Mouse (Mus musculus): ENCODE results near the gene Spata32.

Spata32 gene

GRCm38 (mm10) chr11:103201664-103202063, 16.6 kb downstream of the Spata32 start:
- DNase-seq, result peak; percentile 71

GRCm38 (mm10) chr11:103198911-103199803, 19.1 kb downstream of the Spata32 start:
- peak; percentile 84 for DNase-seq

GRCm38 (mm10) chr11:103198339-103198738, 19.9 kb downstream of the Spata32 start:
- DNase-seq, result no peak

- no peak for DNase-seq
These were observed 20.9 kb downstream of the Spata32 start for GRCm38 (mm10) chr11:103197340-103197739.

GRCm38 (mm10) chr11:103195656-103196055, 22.6 kb downstream of the Spata32 start:
- DNase-seq, result no peak

- DNase-seq, result no peak
These were observed 23.0 kb downstream of the Spata32 start for GRCm38 (mm10) chr11:103195236-103195635.

- no peak for DNase-seq
These were observed 24.4 kb downstream of the Spata32 start for GRCm38 (mm10) chr11:103193825-103194168.

GRCm38 (mm10) chr11:103192956-103193824, 25.0 kb downstream of the Spata32 start:
- DNase-seq, result peak; percentile 69

- DNase-seq, result peak; percentile 85
These were observed 25.8 kb downstream of the Spata32 start for GRCm38 (mm10) chr11:103192230-103192955.

- no peak for DNase-seq
These were observed 33.3 kb downstream of the Spata32 start for GRCm38 (mm10) chr11:103184891-103185290.

- DNase-seq, result no peak
These were observed 36.3 kb downstream of the Spata32 start for GRCm38 (mm10) chr11:103181911-103182310.

- DNase-seq, result no peak
These were observed 36.9 kb downstream of the Spata32 start for GRCm38 (mm10) chr11:103181349-103181748.

- no peak for DNase-seq
These were observed 37.8 kb downstream of the Spata32 start for GRCm38 (mm10) chr11:103180426-103180825.

GRCm38 (mm10) chr11:103178748-103179147, 39.5 kb downstream of the Spata32 start:
- DNase-seq, result no peak

- DNase-seq, result no peak
These were observed 40.3 kb downstream of the Spata32 start for GRCm38 (mm10) chr11:103177815-103178485.

GRCm38 (mm10) chr11:103177216-103177615, 41.0 kb downstream of the Spata32 start:
- DNase-seq, result no peak

- DNase-seq, result no peak
These were observed 41.7 kb downstream of the Spata32 start for GRCm38 (mm10) chr11:103176510-103176909.

- DNase-seq, result no peak
These were observed 42.4 kb downstream of the Spata32 start for GRCm38 (mm10) chr11:103175688-103176442.

GRCm38 (mm10) chr11:103174891-103175391, 43.3 kb downstream of the Spata32 start:
- peak; percentile 70 for DNase-seq

- no peak for DNase-seq
These were observed 43.8 kb downstream of the Spata32 start for GRCm38 (mm10) chr11:103174411-103174832.

GRCm38 (mm10) chr11:103173771-103174344, 44.4 kb downstream of the Spata32 start:
- DNase-seq, result no peak
